ENCODE assay signal across 8 mouse cellular contexts in the genomic region with DNA sequence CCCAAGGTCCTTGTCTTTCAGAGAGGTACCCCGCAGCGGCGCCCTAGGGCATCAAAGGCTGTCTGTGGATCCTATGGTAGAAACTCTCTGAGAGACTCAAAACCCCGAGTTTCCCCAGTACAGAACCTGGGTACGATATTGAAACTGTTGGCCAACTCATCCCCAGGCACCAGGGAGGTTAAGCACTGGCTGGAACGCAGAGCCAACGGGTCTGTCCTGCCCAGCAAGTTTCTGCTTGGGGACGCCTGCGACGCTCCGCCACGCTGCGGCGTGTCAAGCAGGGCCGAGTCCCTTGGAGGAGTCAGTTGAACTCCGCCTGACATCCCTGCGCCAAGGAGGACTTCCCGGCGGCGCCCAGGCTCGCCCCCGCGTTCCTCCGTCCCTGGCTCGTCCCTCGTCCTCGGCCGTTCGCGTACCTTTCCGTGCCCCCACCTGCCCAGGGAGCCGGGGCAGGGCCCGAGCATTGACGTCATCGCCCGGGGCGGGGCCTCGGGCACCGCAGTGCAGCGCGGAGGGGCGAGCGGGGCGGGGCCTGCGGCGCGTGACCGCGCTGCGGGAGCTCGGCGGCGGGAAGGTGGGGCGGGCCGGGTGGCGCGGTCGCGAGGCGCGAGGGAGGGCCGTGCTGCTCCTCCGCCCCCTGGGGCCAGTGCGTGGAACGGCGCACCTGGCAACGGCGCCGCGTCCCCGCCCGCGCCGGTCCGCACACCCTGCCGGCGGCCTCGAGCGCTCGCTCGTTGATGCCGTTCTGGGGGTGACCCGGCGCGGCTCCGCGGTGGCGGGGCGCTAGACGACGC. TPM values are rescaled to one million over a fixed set of nuclear protein-coding genes. Genes with fewer than 3 reads are reported as not detected.
DNase-seq lines count a peak whose midpoint lies in the region; ATAC-seq lines count a peak whose summit lies in the region.

Cds1 (plus strand) TSS at position 577 of the 794 bp plus-strand sequence.

- no peak for ATAC-seq in erythroblast, adult 5-6 weeks (replicated peaks; ENCODE audit: low FRiP score, poor library complexity, severe bottlenecking)
- ATAC-seq in heart, embryonic 13.5 days (ENCODE audit: extremely low read depth, insufficient number of reproducible peaks, low FRiP score, low TSS enrichment), result peak; percentile 65
- ATAC-seq in liver, embryonic 12.5 days, result peak; percentile 71
- peak; percentile 83 for ATAC-seq in stomach, embryonic 14.5 days (ENCODE audit: insufficient number of reproducible peaks, insufficient read depth, low FRiP score, low read depth)

- H3K9me3 ChIP-seq in erythroblast, embryonic 14.5 days (ENCODE audit: control insufficient read depth, low read length), result no peaks in the 10 kb centered on the region
- no peaks in the 10 kb centered on the region for H3K9me3 ChIP-seq in forebrain, embryonic 10.5 days
- H3K9me3 ChIP-seq in heart, embryonic 13.5 days, result no peaks in the 10 kb centered on the region
- no peaks in the 10 kb centered on the region for H3K9me3 ChIP-seq in liver, embryonic 12.5 days (replicated peaks)
- H3K9me3 ChIP-seq in stomach, embryonic 14.5 days (ENCODE audit: control insufficient read depth, low read depth, low read length), result no peaks in the 10 kb centered on the region

- peak within 1 kb of the TSS; percentile 82 for H3K9ac ChIP-seq in heart, embryonic 13.5 days
- H3K9ac ChIP-seq in liver, embryonic 12.5 days, result peak within 1 kb of the TSS; percentile 9; the same call in 1 of the 2 replicates
- peak within 1 kb of the TSS; percentile 43; the same call in 1 of the 2 replicates for H3K9ac ChIP-seq in stomach, embryonic 14.5 days (replicated peaks; ENCODE audit: low read depth, low read length)

- DNase-seq in forebrain, embryonic 10.5 days (ENCODE audit: extremely low spot score, low spot score), result peak; percentile 55
- DNase-seq in kidney, postnatal 10 days, result peak; percentile 89
- peak; percentile 20 to 60 for DNase-seq in natural killer cell, adult 2 months (ENCODE audit: low spot score in 2 of 2)

- peak within 1 kb of the TSS; percentile 51 for H3K4me3 ChIP-seq in erythroblast, embryonic 14.5 days (replicated peaks)
- H3K4me3 ChIP-seq in forebrain, embryonic 10.5 days, result peak within 1 kb of the TSS; percentile 77
- peak within 1 kb of the TSS; percentile 72 for H3K4me3 ChIP-seq in heart, embryonic 13.5 days
- peak within 1 kb of the TSS; percentile 60 for H3K4me3 ChIP-seq in liver, embryonic 12.5 days
- H3K4me3 ChIP-seq in stomach, embryonic 14.5 days (ENCODE audit: low read depth, low read length), result peak within 1 kb of the TSS; percentile 61

- H3K27me3 ChIP-seq in erythroblast, embryonic 14.5 days (ENCODE audit: control insufficient read depth), result peaks cover 85% of the 10 kb centered on the region
- H3K27me3 ChIP-seq in forebrain, embryonic 10.5 days (ENCODE audit: poor library complexity, severe bottlenecking), result peaks cover 86% of the 10 kb centered on the region
- peaks cover 78% of the 10 kb centered on the region for H3K27me3 ChIP-seq in heart, embryonic 13.5 days (replicated peaks)
- H3K27me3 ChIP-seq in liver, embryonic 12.5 days (replicated peaks), result peaks cover 92% of the 10 kb centered on the region
- peaks cover 16% of the 10 kb centered on the region for H3K27me3 ChIP-seq in stomach, embryonic 14.5 days (ENCODE audit: control insufficient read depth, insufficient read depth, low read length)

- under 1% methylated on average over 84 of the region's 91 CpGs for WGBS in forebrain, embryonic 10.5 days
- WGBS in heart, embryonic 13.5 days, result under 1% methylated on average over 90 of the region's 91 CpGs
- WGBS in liver, embryonic 12.5 days (ENCODE audit: insufficient replicate concordance), result 4% methylated on average over 79 of the region's 91 CpGs
- under 1% methylated on average over 65 of the region's 91 CpGs for WGBS in stomach, embryonic 14.5 days

- H3K4me1 ChIP-seq in erythroblast, embryonic 14.5 days (ENCODE audit: control insufficient read depth), result peaks cover 10% of the 10 kb centered on the region
- peaks cover 16% of the 10 kb centered on the region for H3K4me1 ChIP-seq in forebrain, embryonic 10.5 days
- 0 out of 2 replicates have a peak, but pooled peaks cover 3% of the 10 kb centered on the region for H3K4me1 ChIP-seq in heart, embryonic 13.5 days
- peaks cover 16% of the 10 kb centered on the region for H3K4me1 ChIP-seq in liver, embryonic 12.5 days
- H3K4me1 ChIP-seq in stomach, embryonic 14.5 days (ENCODE audit: control insufficient read depth, insufficient read depth, low read length), result no peaks in the 10 kb centered on the region

- peak within 1 kb of the TSS; percentile 98 for H3K4me2 ChIP-seq in heart, embryonic 13.5 days
- H3K4me2 ChIP-seq in liver, embryonic 12.5 days, result peak within 1 kb of the TSS; percentile 90
- H3K4me2 ChIP-seq in stomach, embryonic 14.5 days (replicated peaks; ENCODE audit: low read depth, low read length), result peak within 1 kb of the TSS; percentile 100

- peak within 1 kb of the TSS; percentile 68 for H3K27ac ChIP-seq in forebrain, embryonic 10.5 days
- H3K27ac ChIP-seq in heart, embryonic 13.5 days (replicated peaks), result no peak within 1 kb of the TSS
- no peak within 1 kb of the TSS for H3K27ac ChIP-seq in liver, embryonic 12.5 days
- H3K27ac ChIP-seq in stomach, embryonic 14.5 days (ENCODE audit: low read length), result no peak within 1 kb of the TSS

- no peaks in the 10 kb centered on the region for H3K36me3 ChIP-seq in erythroblast, embryonic 14.5 days (ENCODE audit: control insufficient read depth)
- no peaks in the 10 kb centered on the region for H3K36me3 ChIP-seq in forebrain, embryonic 10.5 days (replicated peaks)
- H3K36me3 ChIP-seq in heart, embryonic 13.5 days, result no peaks in the 10 kb centered on the region
- no peaks in the 10 kb centered on the region for H3K36me3 ChIP-seq in liver, embryonic 12.5 days
- no peaks in the 10 kb centered on the region for H3K36me3 ChIP-seq in stomach, embryonic 14.5 days (ENCODE audit: control insufficient read depth, insufficient read depth, low read length)

RNA-seq across cellular contexts. Expression of gene Cds1, which starts in this region (rescaled TPM):
- polyA plus RNA-seq in erythroblast, embryonic 14.5 days (2012), result not detected in 2 replicates
- not detected in 2 replicates for total RNA-seq in erythroblast, adult 5-6 weeks (2015; ENCODE audit: low replicate concordance)
- 1.2 TPM in 1 of 2 replicates, not detected in the other for total RNA-seq in erythroblast, adult 5-6 weeks (2017; ENCODE audit: low replicate concordance)
- polyA plus RNA-seq in forebrain, embryonic 10.5 days (2016; fragmentation: Nextera tagmentation; extraction: Ambion mirVana), result 0.36 and 0.63 TPM in 2 replicates
- polyA plus RNA-seq in heart, embryonic 13.5 days (2015; fragmentation: Nextera tagmentation; extraction: Ambion mirVana), result 0.47 and 0.86 TPM in 2 replicates
- 0.42 and 0.68 TPM in 2 replicates for polyA plus RNA-seq in liver, embryonic 12.5 days (2016; fragmentation: Nextera tagmentation; extraction: Ambion mirVana)
- 5.0 TPM in 2 replicates for polyA plus RNA-seq in stomach, embryonic 14.5 days (2014; fragmentation: Nextera tagmentation; extraction: Ambion mirVana)

Comparison
In these comparisons a context has a peak if more than half of its experiments do, and no peak if none do; other contexts are left out.
1. Peak in DNase-seq, H3K4me3 ChIP-seq and H3K27ac ChIP-seq in forebrain, embryonic 10.5 days; RNA of the gene not detected or under 1 TPM.
2. Peak in ATAC-seq, H3K4me3 ChIP-seq, H3K9ac ChIP-seq and H3K4me2 ChIP-seq in heart, embryonic 13.5 days; RNA of the gene not detected or under 1 TPM.
3. Peak in ATAC-seq, H3K4me3 ChIP-seq, H3K9ac ChIP-seq and H3K4me2 ChIP-seq in liver, embryonic 12.5 days; RNA of the gene not detected or under 1 TPM.
4. H3K9ac ChIP-seq: peak in every context shown above with its lines; median percentile 82 in heart, embryonic 13.5 days; 43 in stomach, embryonic 14.5 days; 9 in liver, embryonic 12.5 days.